Mouse (Mus musculus) midbrain, embryonic 14.5 days (tissue): ENCODE results near the gene Tmbim7. TPM values are rescaled to one million over a fixed set of nuclear protein-coding genes. Genes with fewer than 3 reads are reported as not detected.

Source experiments
- ATAC-seq: fragments of 200-750 bp; cut with Nextera tagmentation; 2 replicates; pipeline ENCODE4 v1.8.0; 2017; ENCODE audit warnings: moderate number of reproducible peaks, moderate library complexity; ENCODE audit not compliant: low FRiP score, low TSS enrichment
- DNase-seq: peaks from one replicate; pipeline ENCODE4 v3.0.0-alpha.2; 2015
- H3K27ac ChIP-seq: fragments of 300-500 bp; sonication (generic); replicated peaks from 2 replicates; pipeline ENCODE4 v1.5.1; 2014; ENCODE audit warnings: mild to moderate bottlenecking, low read depth, low read length, moderate library complexity
- H3K27me3 ChIP-seq: fragments of 300-500 bp; sonication (generic); 2 replicates; pipeline ENCODE4 v1.6.1; 2014; ENCODE audit warnings: low read length, control low read depth, mixed read lengths; ENCODE audit not compliant: control insufficient read depth, insufficient read depth
- H3K36me3 ChIP-seq: fragments of 300-500 bp; sonication (generic); 2 replicates; pipeline ENCODE4 v1.6.1; 2014; ENCODE audit warnings: low read length, control low read depth; ENCODE audit not compliant: control insufficient read depth, insufficient read depth
- H3K4me1 ChIP-seq: fragments of 300-500 bp; sonication (generic); 2 replicates; pipeline ENCODE4 v1.6.1; 2014; ENCODE audit warnings: mild to moderate bottlenecking, antibody characterized with exemption, low read length, control low read depth; ENCODE audit not compliant: control insufficient read depth, insufficient read depth
- H3K4me2 ChIP-seq: fragments of 300-500 bp; sonication (generic); 2 replicates; pipeline ENCODE4 v1.6.1; 2014; ENCODE audit warnings: mild to moderate bottlenecking, low read length, moderate library complexity
- H3K4me3 ChIP-seq: fragments of 300-500 bp; sonication (generic); replicated peaks from 2 replicates; pipeline ENCODE4 v1.5.1; 2014; ENCODE audit warnings: low read depth, low read length
- H3K9ac ChIP-seq: fragments of 300-500 bp; sonication (generic); replicated peaks from 2 replicates; pipeline ENCODE4 v1.6.1; 2014; ENCODE audit warnings: mild to moderate bottlenecking, low read length, moderate library complexity
- H3K9me3 ChIP-seq: fragments of 300-500 bp; sonication (generic); 2 replicates; pipeline ENCODE4 v1.6.1; 2016; ENCODE audit warnings: low read length, control low read depth, mixed read lengths; ENCODE audit not compliant: control insufficient read depth
- whole genome bisulfite sequencing: fragments of 180-500 bp; shearing (Covaris S2); extraction: QIAGEN DNeasy Blood & Tissue Kit; methylation state at CpG from one replicate; pipeline ENCODE4 v1.1.7; 2014; 5-methylcytosine and 5-hydroxymethylcytosine counted together
- polyA plus RNA-seq: library from polyadenylated mRNA; unstranded; fragments of >200 nt; fragmentation: Nextera tagmentation; extraction: Ambion mirVana; gene quantifications from 2 replicates; pipeline ENCODE4 v1.2.1, GENCODE M21; 2014

The Tmbim7 gene
- polyA plus RNA-seq, 1 experiment from 2014 or later: not detected

DNA sequence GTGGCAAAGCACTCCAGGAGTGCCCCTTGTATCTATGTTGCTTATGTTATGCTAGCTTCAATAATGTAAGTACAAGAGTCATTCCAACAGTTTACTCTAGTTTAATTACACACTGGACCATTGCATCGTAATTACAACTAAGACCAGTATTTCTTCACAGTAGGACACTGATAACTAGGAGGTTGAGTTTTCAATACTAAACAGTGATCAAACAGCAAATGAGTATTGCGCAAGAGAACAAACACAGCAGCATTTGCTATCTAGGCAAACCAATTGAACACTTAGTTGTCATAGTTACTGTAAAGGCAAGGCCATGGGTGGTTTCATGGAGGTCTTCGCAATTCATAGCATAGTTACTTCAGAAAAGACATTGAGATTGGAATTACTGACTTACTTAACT, 40.3 kb downstream of the Tmbim7 start:
- Histone ChIP-seq H3K4me2 (no peak overlapping the region), H3K4me1 (no peaks in the 10 kb centered on the region), H3K4me3 (no peak overlapping the region), H3K9ac (no peak overlapping the region), H3K27me3 (no peaks in the 10 kb centered on the region), H3K27ac (no peak overlapping the region), H3K9me3 (no peaks in the 10 kb centered on the region), H3K36me3 (peaks cover 70% of the 10 kb centered on the region)
- ATAC-seq: no peak
- WGBS: 96% methylated on average over 3 of the region's 3 CpGs
- DNase-seq: no peak

- H3K27me3 ChIP-seq: no peaks in the 10 kb centered on the region
- H3K4me2 ChIP-seq: no peak overlapping the region
- 96% methylated on average over 9 of the region's 9 CpGs for WGBS
- no peaks in the 10 kb centered on the region for H3K4me1 ChIP-seq
- H3K4me3 ChIP-seq: no peak overlapping the region
- H3K9ac ChIP-seq: no peak overlapping the region
- DNase-seq (no peak), ATAC-seq (no peak)
- H3K36me3 ChIP-seq: peaks cover 68% of the 10 kb centered on the region
- H3K9me3 ChIP-seq: no peaks in the 10 kb centered on the region
- H3K27ac ChIP-seq: no peak overlapping the region
These were observed 42.0 kb downstream of the Tmbim7 start for GRCm38 (mm10) chr5:3692956-3693355.

- H3K9ac ChIP-seq: no peak overlapping the region
- peaks cover 63% of the 10 kb centered on the region for H3K36me3 ChIP-seq
- H3K4me3 ChIP-seq: no peak overlapping the region
- WGBS: 90% methylated on average over 4 of the region's 4 CpGs
- H3K4me2 ChIP-seq: no peak overlapping the region
- ATAC-seq: no peak
- H3K27me3 ChIP-seq: no peaks in the 10 kb centered on the region
- no peak for DNase-seq
- no peaks in the 10 kb centered on the region for H3K4me1 ChIP-seq
- H3K27ac ChIP-seq: no peak overlapping the region
- no peaks in the 10 kb centered on the region for H3K9me3 ChIP-seq
These were observed 44.2 kb downstream of the Tmbim7 start for GRCm38 (mm10) chr5:3695191-3695590.

DNA sequence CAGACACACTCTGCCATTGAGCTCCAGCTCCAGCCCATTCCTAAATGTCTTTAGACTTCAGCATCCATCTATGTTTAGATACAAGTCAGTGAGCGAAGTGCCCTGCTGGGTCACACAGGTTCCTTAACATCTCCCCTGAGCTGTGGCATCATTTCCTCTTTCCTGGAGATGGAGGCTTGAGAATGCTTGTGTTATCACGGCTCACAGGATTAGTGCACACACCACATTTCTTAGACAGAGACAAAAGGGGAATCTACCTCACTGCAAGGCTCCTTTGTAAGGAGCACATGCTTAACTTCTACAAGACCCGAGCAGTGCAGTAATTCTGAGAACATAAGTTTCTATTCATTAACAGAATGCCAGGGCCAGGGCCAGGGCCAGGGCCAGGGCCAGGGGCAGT, 45.0 kb downstream of the Tmbim7 start:
- Histone ChIP-seq H3K9ac (no peak overlapping the region), H3K4me3 (no peak overlapping the region), H3K27me3 (no peaks in the 10 kb centered on the region), H3K36me3 (peaks cover 68% of the 10 kb centered on the region), H3K4me2 (no peak overlapping the region), H3K27ac (no peak overlapping the region), H3K9me3 (no peaks in the 10 kb centered on the region), H3K4me1 (no peaks in the 10 kb centered on the region)
- DNase-seq: no peak
- ATAC-seq: no peak
- WGBS: 74% methylated on average over 3 of the region's 3 CpGs

DNA sequence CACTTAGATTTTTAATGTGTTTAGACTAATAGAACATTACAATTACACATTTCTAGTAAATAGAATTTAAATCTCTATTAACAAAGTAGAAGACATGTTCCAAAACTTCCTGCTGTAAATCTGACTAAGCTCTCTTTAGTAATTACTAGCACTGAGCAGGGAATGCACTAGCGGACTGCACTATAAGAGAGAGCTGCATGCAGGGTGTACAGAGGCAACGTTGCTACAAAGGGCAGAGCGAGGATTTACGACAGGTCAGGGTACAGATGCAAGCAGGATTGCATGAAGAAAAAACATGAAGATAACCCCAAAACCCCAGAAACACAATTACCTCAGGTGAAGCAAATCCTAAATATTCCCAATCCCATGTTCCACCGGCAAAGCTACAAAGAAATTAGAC, 49.0 kb downstream of the Tmbim7 start:
- H3K4me2 ChIP-seq: no peak overlapping the region
- no peak overlapping the region for H3K4me3 ChIP-seq
- H3K27ac ChIP-seq: no peak overlapping the region
- DNase-seq (no peak), ATAC-seq (no peak)
- H3K27me3 ChIP-seq: no peaks in the 10 kb centered on the region
- no peaks in the 10 kb centered on the region for H3K4me1 ChIP-seq
- peaks cover 52% of the 10 kb centered on the region for H3K36me3 ChIP-seq
- H3K9ac ChIP-seq: no peak overlapping the region
- 98% methylated on average over 5 of the region's 5 CpGs for WGBS
- H3K9me3 ChIP-seq: no peaks in the 10 kb centered on the region

DNA sequence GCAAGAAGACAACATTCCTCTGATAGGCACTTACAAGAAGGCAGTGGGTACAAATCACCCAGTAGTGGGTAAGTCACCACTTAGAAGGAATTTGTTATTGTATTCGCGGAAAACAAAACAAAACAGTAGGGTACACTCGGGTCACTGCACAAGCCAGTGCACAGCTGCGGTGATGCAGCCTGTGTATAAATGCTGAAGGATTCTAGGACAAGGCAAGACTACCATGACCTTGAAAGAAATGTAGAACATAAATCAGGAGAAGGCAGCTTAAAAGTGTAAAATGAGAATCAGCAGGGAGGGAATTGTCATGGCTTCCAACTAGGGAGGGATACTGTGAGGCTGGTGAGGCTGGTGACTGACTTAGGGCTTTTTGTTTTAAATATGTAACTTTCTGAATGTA, 51.2 kb downstream of the Tmbim7 start:
- H3K4me3 ChIP-seq: no peak overlapping the region
- no peak overlapping the region for H3K9ac ChIP-seq
- WGBS: 84% methylated on average over 4 of the region's 4 CpGs
- H3K4me2 ChIP-seq: no peak overlapping the region
- DNase-seq (no peak), ATAC-seq (no peak)
- no peaks in the 10 kb centered on the region for H3K4me1 ChIP-seq
- H3K36me3 ChIP-seq: peaks cover 47% of the 10 kb centered on the region
- H3K9me3 ChIP-seq: no peaks in the 10 kb centered on the region
- H3K27ac ChIP-seq: no peak overlapping the region
- no peaks in the 10 kb centered on the region for H3K27me3 ChIP-seq

- H3K4me2 ChIP-seq: no peak overlapping the region
- H3K4me1 ChIP-seq: no peaks in the 10 kb centered on the region
- no peaks in the 10 kb centered on the region for H3K27me3 ChIP-seq
- no peak overlapping the region for H3K9ac ChIP-seq
- ATAC-seq (no peak), DNase-seq (no peak)
- H3K4me3 ChIP-seq: no peak overlapping the region
- H3K27ac ChIP-seq: no peak overlapping the region
- no peaks in the 10 kb centered on the region for H3K9me3 ChIP-seq
- 96% methylated on average over 5 of the region's 5 CpGs for WGBS
- H3K36me3 ChIP-seq: peaks cover 46% of the 10 kb centered on the region
These were observed 64.8 kb downstream of the Tmbim7 start for GRCm38 (mm10) chr5:3715800-3716199.

- ATAC-seq (no peak), DNase-seq (no peak)
- Histone ChIP-seq H3K27me3 (no peaks in the 10 kb centered on the region), H3K9me3 (no peaks in the 10 kb centered on the region), H3K36me3 (peaks cover 47% of the 10 kb centered on the region), H3K4me1 (no peaks in the 10 kb centered on the region), H3K9ac (no peak overlapping the region), H3K4me2 (no peak overlapping the region), H3K27ac (no peak overlapping the region), H3K4me3 (no peak overlapping the region)
- WGBS: 95% methylated on average over 4 of the region's 4 CpGs
These were observed 68.4 kb downstream of the Tmbim7 start for GRCm38 (mm10) chr5:3719371-3719770.

DNA sequence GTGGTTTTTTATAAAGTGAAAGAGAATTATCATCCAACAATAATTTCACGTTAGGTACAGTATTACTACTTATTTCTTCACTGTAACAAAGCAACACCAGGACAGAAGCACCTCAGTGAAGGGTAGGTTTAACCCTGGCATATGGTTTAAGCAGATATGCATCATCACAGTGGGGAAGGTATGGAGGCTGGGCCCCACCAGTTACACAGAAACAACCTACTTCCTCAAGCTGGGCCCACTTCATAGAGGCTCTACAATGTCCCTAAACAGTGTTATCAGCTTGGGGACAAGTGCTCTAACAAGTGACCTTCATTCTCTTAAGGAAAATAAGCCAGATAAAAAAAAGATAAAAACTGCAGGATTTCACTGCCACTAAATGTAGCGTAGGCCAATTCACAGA, 71.9 kb downstream of the Tmbim7 start:
- Histone ChIP-seq H3K4me3 (no peak overlapping the region), H3K4me1 (no peaks in the 10 kb centered on the region), H3K27me3 (no peaks in the 10 kb centered on the region), H3K9me3 (no peaks in the 10 kb centered on the region), H3K9ac (no peak overlapping the region), H3K4me2 (no peak overlapping the region), H3K27ac (no peak overlapping the region), H3K36me3 (peaks cover 58% of the 10 kb centered on the region)
- DNase-seq: no peak
- 96% methylated on average over 2 of the region's 2 CpGs for WGBS
- no peak for ATAC-seq
